Comparison of ENCODE assay signal across 8 mouse cellular contexts in the genomic region with DNA sequence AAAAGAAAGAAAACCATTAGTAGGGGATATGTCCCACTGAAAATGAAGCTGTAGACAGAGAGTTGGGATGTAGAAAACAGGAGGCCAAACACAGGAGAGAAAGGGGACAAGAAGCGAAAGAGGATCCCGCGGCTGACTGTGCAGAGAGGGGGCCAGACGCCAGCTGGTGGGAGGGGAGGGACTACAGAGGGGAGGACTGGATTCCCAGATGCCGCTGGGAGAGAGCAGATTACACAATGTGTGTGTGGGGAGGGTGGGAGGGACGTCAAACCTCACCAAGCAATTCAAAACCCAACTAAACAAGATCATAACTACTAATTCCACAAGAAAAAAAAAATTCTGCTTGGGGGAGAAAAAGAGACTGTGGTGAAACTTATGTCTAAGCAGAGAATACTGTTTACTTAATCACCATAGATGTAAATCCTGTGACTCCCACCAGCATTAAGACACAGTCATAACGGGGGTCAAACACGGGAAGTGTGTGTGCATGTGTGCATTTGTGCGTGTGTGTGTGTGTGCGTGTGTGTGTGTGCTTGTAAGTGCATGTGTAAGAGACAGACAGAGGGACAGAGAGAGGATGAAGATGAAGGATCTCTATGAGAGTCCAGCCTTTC. TPM values are rescaled to one million over a fixed set of nuclear protein-coding genes. Genes with fewer than 3 reads are reported as not detected.
DNase-seq lines count a peak whose midpoint lies in the region; ATAC-seq and TF ChIP-seq lines count a peak whose summit lies in the region.

No protein-coding gene starts in this region.

- no peak overlapping the region for H3K9ac ChIP-seq in neural tube, embryonic 15.5 days (replicated peaks)
- no peak overlapping the region for H3K9ac ChIP-seq in forebrain, postnatal 0 days
- no peak overlapping the region for H3K9ac ChIP-seq in hindbrain, embryonic 11.5 days (ENCODE audit: low read depth, low read length)
- H3K9ac ChIP-seq in midbrain, embryonic 14.5 days (replicated peaks; ENCODE audit: low read length): no peak overlapping the region

- no peak for ATAC-seq in neural tube, embryonic 15.5 days (ENCODE audit: low FRiP score)
- no peak for ATAC-seq in forebrain, postnatal 0 days
- no peak for ATAC-seq in hindbrain, embryonic 11.5 days (ENCODE audit: low FRiP score)
- ATAC-seq in midbrain, embryonic 14.5 days (ENCODE audit: low FRiP score, low TSS enrichment): no peak

- 33% methylated on average over 10 of the region's 10 CpGs for WGBS in neural tube, embryonic 15.5 days
- WGBS in forebrain, postnatal 0 days: 34% methylated on average over 10 of the region's 10 CpGs
- WGBS in hindbrain, embryonic 11.5 days: 36% methylated on average over 10 of the region's 10 CpGs
- WGBS in midbrain, embryonic 14.5 days: 31% methylated on average over 10 of the region's 10 CpGs

- peak; percentile 36 for DNase-seq in neural tube, embryonic 10.5 days (ENCODE audit: extremely low spot score, low spot score)
- peak; percentile 35 for DNase-seq in forebrain, postnatal 0 days
- peak; percentile 54 for DNase-seq in hindbrain, embryonic 11.5 days (ENCODE audit: low spot score)
- DNase-seq in left cerebral cortex, postnatal 4 days: peak; percentile 76
- DNase-seq in midbrain, embryonic 14.5 days: peak; percentile 42
- no peak for DNase-seq in T-cell, adult 2 months (ENCODE audit: low spot score)
- no peak for DNase-seq in thymus, postnatal 14 days

- H3K27ac ChIP-seq in neural tube, embryonic 15.5 days (replicated peaks): no peak overlapping the region
- 0 out of 2 replicates have a peak overlapping the region, but pooled peaks have one; percentile 29 for H3K27ac ChIP-seq in forebrain, postnatal 0 days (ENCODE audit: low read depth, low read length)
- no peak overlapping the region for H3K27ac ChIP-seq in hindbrain, embryonic 11.5 days (ENCODE audit: low read depth, low read length)
- no peak overlapping the region for H3K27ac ChIP-seq in midbrain, embryonic 14.5 days (replicated peaks; ENCODE audit: low read depth, low read length)

- TF ChIP-seq CTCF in forebrain, postnatal 0 days (IDR thresholded peaks at IDR 0.05; ENCODE audit: low read depth): no peak

- no peak overlapping the region for H3K4me2 ChIP-seq in neural tube, embryonic 15.5 days
- H3K4me2 ChIP-seq in forebrain, postnatal 0 days (ENCODE audit: low read depth): no peak overlapping the region
- H3K4me2 ChIP-seq in hindbrain, embryonic 11.5 days (replicated peaks; ENCODE audit: low read depth, low read length): no peak overlapping the region
- no peak overlapping the region for H3K4me2 ChIP-seq in midbrain, embryonic 14.5 days (ENCODE audit: low read length)

- no peaks in the 10 kb centered on the region for H3K9me3 ChIP-seq in neural tube, embryonic 15.5 days (replicated peaks)
- no peaks in the 10 kb centered on the region for H3K9me3 ChIP-seq in forebrain, postnatal 0 days (ENCODE audit: low read length)
- H3K9me3 ChIP-seq in hindbrain, embryonic 11.5 days (ENCODE audit: control insufficient read depth, low read length): no peaks in the 10 kb centered on the region
- H3K9me3 ChIP-seq in midbrain, embryonic 14.5 days (ENCODE audit: control insufficient read depth, low read length): no peaks in the 10 kb centered on the region

- peaks cover 11% of the 10 kb centered on the region for H3K4me1 ChIP-seq in neural tube, embryonic 15.5 days
- H3K4me1 ChIP-seq in forebrain, postnatal 0 days (ENCODE audit: insufficient read depth): no peaks in the 10 kb centered on the region
- H3K4me1 ChIP-seq in hindbrain, embryonic 11.5 days (replicated peaks; ENCODE audit: control insufficient read depth, insufficient read depth, low read length): no peaks in the 10 kb centered on the region; the same call in 1 of the 2 replicates
- no peaks in the 10 kb centered on the region for H3K4me1 ChIP-seq in midbrain, embryonic 14.5 days (ENCODE audit: control insufficient read depth, insufficient read depth, low read length)

- H3K36me3 ChIP-seq in neural tube, embryonic 15.5 days: no peaks in the 10 kb centered on the region
- H3K36me3 ChIP-seq in forebrain, postnatal 0 days (ENCODE audit: insufficient read depth): no peaks in the 10 kb centered on the region
- H3K36me3 ChIP-seq in hindbrain, embryonic 11.5 days (ENCODE audit: control insufficient read depth, insufficient read depth, low read length): no peaks in the 10 kb centered on the region
- H3K36me3 ChIP-seq in midbrain, embryonic 14.5 days (ENCODE audit: control insufficient read depth, insufficient read depth, low read length): no peaks in the 10 kb centered on the region

- no peaks in the 10 kb centered on the region; the same call in 1 of the 2 replicates for H3K27me3 ChIP-seq in neural tube, embryonic 15.5 days (replicated peaks)
- H3K27me3 ChIP-seq in forebrain, postnatal 0 days (ENCODE audit: insufficient read depth, low read length): no peaks in the 10 kb centered on the region
- H3K27me3 ChIP-seq in hindbrain, embryonic 11.5 days (ENCODE audit: control insufficient read depth, insufficient read depth, low read length): 0 out of 2 replicates have a peak, but pooled peaks cover 2% of the 10 kb centered on the region
- no peaks in the 10 kb centered on the region for H3K27me3 ChIP-seq in midbrain, embryonic 14.5 days (ENCODE audit: control insufficient read depth, insufficient read depth, low read length)

- H3K4me3 ChIP-seq in neural tube, embryonic 15.5 days (replicated peaks): no peak overlapping the region
- H3K4me3 ChIP-seq in forebrain, postnatal 0 days (ENCODE audit: low read depth, low read length): no peak overlapping the region
- H3K4me3 ChIP-seq in hindbrain, embryonic 11.5 days (ENCODE audit: low read depth, low read length): no peak overlapping the region
- H3K4me3 ChIP-seq in midbrain, embryonic 14.5 days (replicated peaks; ENCODE audit: low read depth, low read length): no peak overlapping the region

- intact Hi-C loops in left cerebral cortex, postnatal 4 days (cut with DNase I): no loop called here

RNA-seq across cellular contexts. Expression of a gene that starts 26.8 kb away (rescaled TPM):
- 13.4 and 17.0 TPM in 2 replicates for polyA plus RNA-seq in neural tube, embryonic 15.5 days (2015; fragmentation: Nextera tagmentation; extraction: Ambion mirVana)
- total RNA-seq in forebrain, postnatal 0 days (2014; rRNA removed): 25.4 and 28.7 TPM in 2 replicates
- 11.1 and 14.7 TPM in 2 replicates for polyA plus RNA-seq in forebrain, postnatal 0 days (2015; fragmentation: Nextera tagmentation; extraction: Ambion mirVana)
- polyA plus RNA-seq in hindbrain, embryonic 11.5 days (2014; fragmentation: Nextera tagmentation; extraction: Ambion mirVana): 13.4 and 14.3 TPM in 2 replicates
- total RNA-seq in left cerebral cortex, postnatal 4 days (2021): 10 to 100 TPM; 34.2 to 34.8 TPM
- 8.1 and 13.6 TPM in 2 replicates for polyA plus RNA-seq in midbrain, embryonic 14.5 days (2014; fragmentation: Nextera tagmentation; extraction: Ambion mirVana)

RNA-seq across cellular contexts. Expression of a gene that starts 46.3 kb away (rescaled TPM):
- polyA plus RNA-seq in neural tube, embryonic 15.5 days (2015; fragmentation: Nextera tagmentation; extraction: Ambion mirVana): 2.3 and 15.9 TPM in 2 replicates
- 2.0 and 3.0 TPM in 2 replicates for total RNA-seq in forebrain, postnatal 0 days (2014; rRNA removed)
- polyA plus RNA-seq in forebrain, postnatal 0 days (2015; fragmentation: Nextera tagmentation; extraction: Ambion mirVana): 3.7 and 4.2 TPM in 2 replicates
- 4.3 and 5.5 TPM in 2 replicates for polyA plus RNA-seq in hindbrain, embryonic 11.5 days (2014; fragmentation: Nextera tagmentation; extraction: Ambion mirVana)
- total RNA-seq in left cerebral cortex, postnatal 4 days (2021): 1 to 10 TPM; 7.3 to 9.2 TPM
- 0.42 and 2.4 TPM in 2 replicates for polyA plus RNA-seq in midbrain, embryonic 14.5 days (2014; fragmentation: Nextera tagmentation; extraction: Ambion mirVana)

Comparison
In these comparisons a context has a peak if more than half of its experiments do, and no peak if none do; other contexts are left out.
1. DNase-seq: peak in neural tube, embryonic 10.5 days (single experiment), forebrain, postnatal 0 days (single experiment), hindbrain, embryonic 11.5 days (single experiment), left cerebral cortex, postnatal 4 days (single experiment) and midbrain, embryonic 14.5 days (single experiment); none in T-cell, adult 2 months (single experiment) and thymus, postnatal 14 days (single experiment).